Mouse (Mus musculus): ENCODE results near the gene Lipt1. TPM values are rescaled to one million over a fixed set of nuclear protein-coding genes. Genes with fewer than 3 reads are reported as not detected.

Gene Lipt1
- polyA plus RNA-seq (2012; rRNA removed), result 2.8 and 3.0 TPM in 2 replicates

DNA sequence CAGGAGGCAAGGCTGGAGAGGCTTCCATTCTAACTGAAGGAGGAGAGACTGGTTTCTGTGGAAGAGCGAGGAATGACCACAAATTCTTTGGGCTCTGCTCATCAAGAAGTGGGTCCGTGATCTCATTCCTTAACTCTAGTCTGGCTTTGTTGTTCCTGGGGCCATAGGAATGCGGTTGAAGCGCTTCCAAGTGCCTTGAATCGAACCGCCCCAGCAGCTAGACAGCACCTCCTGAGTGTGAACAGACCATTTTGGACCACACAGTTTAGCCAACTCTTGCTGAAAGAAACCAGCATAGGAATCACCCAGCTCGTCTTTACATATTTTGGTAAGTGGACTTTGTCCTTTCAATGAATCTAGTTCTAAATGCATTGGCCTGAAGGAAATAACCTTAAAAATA lies at the start of gene Lipt1:
Lipt1 (plus strand) TSS at position 35 of the 400 bp plus-strand sequence.

DNA sequence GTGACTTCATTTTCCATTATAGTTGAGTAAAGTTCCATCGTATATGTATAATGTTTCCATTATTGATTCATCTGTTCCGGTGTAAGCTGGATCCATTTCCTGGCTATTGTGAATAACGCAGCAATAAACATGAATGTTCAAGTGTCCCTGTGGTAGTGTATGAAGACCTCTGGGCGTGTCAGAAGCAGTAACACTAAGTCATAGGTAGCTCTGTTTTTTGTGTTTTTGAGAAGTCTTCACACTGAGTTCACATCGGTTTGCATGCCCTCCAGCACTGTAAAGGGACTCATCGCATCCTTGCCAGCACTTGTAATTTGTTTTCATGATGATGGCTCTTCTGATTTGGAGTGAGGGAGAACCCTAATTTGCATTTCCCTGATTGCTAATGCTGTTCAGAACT lies 5.3 kb upstream of the Lipt1 start, which contains the start of gene Tsga10:
Tsga10 (minus strand) TSS at position 144 of the 400 bp plus-strand sequence.

DNA sequence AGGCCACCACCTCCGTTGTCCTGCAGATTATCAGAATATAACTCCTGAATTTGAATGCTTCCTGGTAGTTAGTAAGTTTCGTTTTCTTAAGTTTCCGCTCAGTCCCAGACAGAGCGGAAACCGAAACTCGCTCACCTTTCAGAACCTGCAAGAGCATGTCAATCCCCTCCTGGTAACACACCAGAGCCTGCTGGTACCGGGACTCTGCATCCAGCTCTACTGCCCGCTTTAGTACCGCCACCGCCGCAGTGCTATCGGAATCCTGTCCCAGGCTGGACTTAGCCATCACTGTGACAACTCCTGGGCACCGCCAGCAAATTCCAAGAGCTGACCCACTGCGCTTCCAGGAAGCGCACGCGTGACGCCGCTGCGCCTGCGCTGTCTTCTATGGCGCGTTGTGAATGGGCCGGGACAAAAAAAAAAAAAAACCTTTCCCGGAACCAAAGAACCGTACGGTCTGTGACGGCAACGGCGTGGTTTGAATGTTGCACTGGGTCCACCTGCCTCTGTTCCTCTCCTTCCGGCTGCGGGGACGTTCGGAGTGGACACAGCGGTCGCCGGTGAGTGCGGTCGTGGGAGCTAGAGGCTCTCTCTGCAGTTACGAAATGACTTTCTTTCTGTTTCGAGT lies 18.6 kb downstream of the Lipt1 start, which contains the start of the genes Mitd1 and Mrpl30:
Mitd1 (minus strand) TSS at position 387 of the 628 bp plus-strand sequence.
Mrpl30 (plus strand) TSS at position 453 of the 628 bp plus-strand sequence.

DNA sequence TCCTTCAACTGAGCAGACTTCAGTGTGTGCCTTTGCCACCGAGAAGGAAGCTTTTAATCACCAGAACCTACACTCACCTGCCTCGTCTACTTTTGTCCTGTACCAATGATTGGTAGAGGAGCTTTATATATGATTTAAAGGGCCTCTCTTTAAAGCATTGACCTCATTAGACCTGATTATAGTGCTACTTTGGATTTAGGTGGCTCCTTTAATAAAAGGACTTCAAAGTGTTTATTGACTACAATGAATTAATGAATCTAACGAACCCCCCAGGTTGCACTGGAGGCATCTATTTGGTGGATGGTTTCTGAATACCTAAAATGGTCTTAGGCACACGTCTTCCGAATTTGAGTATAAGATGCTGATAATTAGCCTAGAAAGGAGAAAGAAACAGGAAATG lies 44.9 kb downstream of the Lipt1 start, which contains the start of gene Lyg2:
Lyg2 (minus strand) TSS at position 101 of the 400 bp plus-strand sequence.

Other genes starting within 250 kb of the Lipt1 start
- 0.06 and 0.08 TPM in 2 replicates for gene 2010300C02Rik, start 151.7 kb upstream of the Lipt1 start, polyA plus RNA-seq (2012; rRNA removed)
- 0.94 and 1.1 TPM in 2 replicates for gene Tsga10, start 5.3 kb upstream of the Lipt1 start, polyA plus RNA-seq (2012; rRNA removed)
- gene Mitd1, start 18.7 kb downstream of the Lipt1 start, polyA plus RNA-seq (2012; rRNA removed), result 18.0 and 19.2 TPM in 2 replicates
- gene Mrpl30, start 18.7 kb downstream of the Lipt1 start, polyA plus RNA-seq (2012; rRNA removed), result 87.1 and 90.2 TPM in 2 replicates
- not detected in 2 replicates for gene Lyg2, start 44.8 kb downstream of the Lipt1 start, polyA plus RNA-seq (2012; rRNA removed)
- gene Lyg1, start 86.0 kb downstream of the Lipt1 start, polyA plus RNA-seq (2012; rRNA removed), result not detected in 2 replicates
- gene Txndc9, start 126.2 kb downstream of the Lipt1 start, polyA plus RNA-seq (2012; rRNA removed), result 24.9 and 25.1 TPM in 2 replicates
- 22.1 and 24.0 TPM in 2 replicates for gene Eif5b, start 126.3 kb downstream of the Lipt1 start, polyA plus RNA-seq (2012; rRNA removed)